Mouse (Mus musculus) bone marrow macrophage, adult 2 months (primary cell): ENCODE data around the gene Ciita.

Experiments used
- CTCF ChIP-seq: IDR thresholded peaks from 2 replicates; pipeline ENCODE4 v1.5.1; 2012; ENCODE audit warnings: low read depth, mild to moderate bottlenecking, low read length, moderate library complexity
- POLR2A ChIP-seq: IDR thresholded peaks from 2 replicates; pipeline ENCODE4 v1.6.1; 2012; ENCODE audit warnings: mild to moderate bottlenecking, low read depth, low read length, borderline replicate concordance

DNA sequence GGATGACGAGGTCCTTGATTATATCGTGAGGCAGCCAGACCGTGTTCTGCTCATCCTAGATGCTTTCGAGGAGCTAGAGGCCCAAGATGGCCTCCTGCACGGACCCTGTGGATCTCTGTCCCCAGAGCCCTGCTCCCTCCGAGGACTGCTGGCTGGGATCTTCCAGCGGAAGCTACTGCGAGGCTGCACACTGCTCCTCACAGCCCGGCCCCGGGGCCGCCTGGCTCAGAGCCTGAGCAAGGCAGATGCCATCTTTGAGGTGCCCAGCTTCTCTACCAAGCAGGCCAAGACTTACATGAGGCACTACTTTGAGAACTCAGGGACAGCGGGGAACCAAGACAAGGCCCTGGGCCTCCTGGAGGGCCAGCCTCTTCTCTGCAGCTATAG is 31.3 kb downstream of the Ciita start:
- no peak for TF ChIP-seq CTCF
- no peak for TF ChIP-seq POLR2A
